33 mouse cellular contexts compared by ENCODE assay signal in genomic region chr16:58696796-58697195, GRCm38 (mm10). TPM values are rescaled to one million over a fixed set of nuclear protein-coding genes. Genes with fewer than 3 reads are reported as not detected.
DNase-seq lines count a peak whose midpoint lies in the region; ATAC-seq and TF ChIP-seq lines count a peak whose summit lies in the region.
"Had no signal": no experiment of that assay in that cellular context is flagged by ENCODE, and none has a peak within 500 bp of the region (broad histone marks: within the 10 kb centered on the region; RNA-seq: fewer than 3 reads in every experiment).

No protein-coding gene starts in this region.

- no peaks in the 10 kb centered on the region for H3K27me3 ChIP-seq in CH12.LX (replicated peaks)
- H3K27me3 ChIP-seq: heart, embryonic 15.5 days; hindbrain, embryonic 13.5 days had no signal

- H3K36me3 ChIP-seq in CH12.LX (replicated peaks in 1 of 2; ENCODE audit: control insufficient read depth in 1 of 2, insufficient read depth in 1 of 2, low read length in 1 of 2), result no peaks in the 10 kb centered on the region
- H3K36me3 ChIP-seq: forebrain, embryonic 10.5 days; G1E; heart, embryonic 15.5 days; hindbrain, embryonic 10.5 days; hindbrain, embryonic 13.5 days had no signal

- H3K9me3 ChIP-seq in CH12.LX (replicated peaks; ENCODE audit: low read length), result no peaks in the 10 kb centered on the region
- H3K9me3 ChIP-seq: forebrain, embryonic 10.5 days; G1E; heart, embryonic 15.5 days; hindbrain, embryonic 10.5 days; hindbrain, embryonic 13.5 days had no signal

- H3K4me2 ChIP-seq in CH12.LX (ENCODE audit: insufficient read depth, low read depth, poor library complexity, severe bottlenecking), result peak overlapping the region; percentile 93
- H3K4me2 ChIP-seq: heart, embryonic 11.5 days; heart, embryonic 15.5 days; hindbrain, embryonic 13.5 days had no signal

- DNase-seq in 3T3-L1 (ENCODE audit: low read depth, low spot score), result peak; percentile 74
- peak; percentile 38 for DNase-seq in CD4-positive helper T cell, adult 2 months (ENCODE audit: low read depth, low spot score)
- peak; percentile 95 for DNase-seq in CH12.LX (ENCODE audit: extremely low read depth)
- no peak for DNase-seq in ovary, postnatal 14 days (ENCODE audit: low spot score)
- DNase-seq in right cerebral cortex, adult 18-20 months, result no peak
- DNase-seq in adrenal gland, adult 18-20 months (ENCODE audit: low spot score in 2 of 2), result no peak
- DNase-seq: adrenal gland, adult 8-10 months; adrenal gland, postnatal 25 days; cerebellum, adult 18-20 months; cerebellum, adult 9-10 months; cerebellum, postnatal 14 days; gastrocnemius, postnatal 10 days; gastrocnemius, postnatal 36 days; heart, postnatal 10 days; heart, postnatal 36 days; kidney, adult 2 months had no signal

- H3K4me1 ChIP-seq in CH12.LX (ENCODE audit: control insufficient read depth in 1 of 2, insufficient read depth in 2 of 2), result peaks cover 10 to 48% of the 10 kb centered on the region in 2 experiments
- H3K4me1 ChIP-seq: forebrain, embryonic 10.5 days; heart, embryonic 15.5 days; hindbrain, embryonic 10.5 days; hindbrain, embryonic 13.5 days had no signal

- ATAC-seq in inflammation-experienced regulatory T-cells, adult 6 months, result peak; percentile 42
- ATAC-seq: forebrain, embryonic 14.5 days; hindbrain, embryonic 16.5 days; intestine, postnatal 0 days; Patski had no signal

- H3K27ac ChIP-seq in CH12.LX (ENCODE audit: insufficient read depth, low read depth), result peak overlapping the region; percentile 84
- H3K27ac ChIP-seq: forebrain, embryonic 10.5 days; heart, embryonic 15.5 days; hindbrain, embryonic 10.5 days; hindbrain, embryonic 13.5 days had no signal

- H3K79me2 ChIP-seq in CH12.LX (replicated peaks; ENCODE audit: control insufficient read depth, extremely low read depth, insufficient read depth, poor library complexity, severe bottlenecking), result no peaks in the 10 kb centered on the region; the same call in 1 of the 2 replicates

- no peak; the same call in 1 of the 2 replicates for TF ChIP-seq POLR2A in CH12.LX (IDR thresholded peaks at IDR 0.05; ENCODE audit: low read depth, low read length)

- TF ChIP-seq RAD21 in CH12.LX (IDR thresholded peaks at IDR 0.05; ENCODE audit: low read depth, low read length), result peak; percentile 18

- TF ChIP-seq CTCF in CH12.LX (conservative IDR thresholded peaks at IDR 0.05 in 1 of 2, IDR thresholded peaks at IDR 0.05 in 1 of 2; ENCODE audit: low read depth in 2 of 2, low read length in 2 of 2), result no peak

- TF ChIP-seq EP300 in CH12.LX (IDR thresholded peaks at IDR 0.05; ENCODE audit: low read length), result peak; percentile 100

- in situ Hi-C loops in CH12.LX (cut with MboI; ENCODE audit: low pct_ligation_motif_present, low pct_unique_long_range_greater_than_20kb, low sequenced_read_pairs), result no loop called here

- peak overlapping the region in 1 of 3 experiments; percentile 0 for H3K4me3 ChIP-seq in CH12.LX (replicated peaks in 1 of 3; ENCODE audit: low read depth in 2 of 3, low read length in 2 of 3, poor library complexity in 1 of 3)
- H3K4me3 ChIP-seq: forebrain, embryonic 10.5 days; heart, embryonic 15.5 days; hindbrain, embryonic 10.5 days; hindbrain, embryonic 13.5 days had no signal

- H3K9ac ChIP-seq in CH12.LX (ENCODE audit: insufficient read depth, low read depth), result peak overlapping the region; percentile 65
- H3K9ac ChIP-seq: heart, embryonic 15.5 days; hindbrain, embryonic 13.5 days had no signal

- dilution Hi-C loops in CH12.LX (cut with MboI; ENCODE audit: extremely low pct_ligation_motif_present, extremely low pct_unique_long_range_greater_than_20kb, low sequenced_read_pairs), result no loop called here

TF ChIP-seq in CH12.LX, 34 proteins besides CTCF, POLR2A, EP300 and RAD21:
- TF ChIP-seq E2F4 (IDR thresholded peaks at IDR 0.05; ENCODE audit: insufficient replicate concordance, low read depth, low read length) (no peak), UBTF (IDR thresholded peaks at IDR 0.05; ENCODE audit: low read depth, low read length) (no peak), GABPA (IDR thresholded peaks at IDR 0.05; ENCODE audit: insufficient replicate concordance, low read depth, low read length) (no peak), MYC (IDR thresholded peaks at IDR 0.05; ENCODE audit: low read depth, low read length) (peak; percentile 99), POLR2AphosphoS2 (IDR thresholded peaks at IDR 0.05; ENCODE audit: low read depth, low read length) (no peak), ZC3H11A (IDR thresholded peaks at IDR 0.05; ENCODE audit: low read depth, low read length) (no peak), IRF4 (IDR thresholded peaks at IDR 0.05; ENCODE audit: low read depth, low read length) (peak; percentile 100), SMC3 (IDR thresholded peaks at IDR 0.05; ENCODE audit: low read depth, low read length) (peak; percentile 11; the same call in 1 of the 2 replicates), ETS1 (conservative IDR thresholded peaks at IDR 0.05; ENCODE audit: low read depth, low read length) (peak; percentile 99), MAFK (IDR thresholded peaks at IDR 0.05; ENCODE audit: insufficient replicate concordance, low read length) (peak; percentile 81), MAZ (IDR thresholded peaks at IDR 0.05; ENCODE audit: low read depth, low read length) (peak; percentile 98), SIN3A (IDR thresholded peaks at IDR 0.05; ENCODE audit: low read length) (peak; percentile 91; the same call in 1 of the 2 replicates), JUN (IDR thresholded peaks at IDR 0.05; ENCODE audit: insufficient read depth, low read depth, low read length) (peak; percentile 99), USF1 (IDR thresholded peaks at IDR 0.05; ENCODE audit: low read depth, low read length) (no peak), TCF12 (IDR thresholded peaks at IDR 0.05; ENCODE audit: low read depth, low read length) (peak; percentile 100), TBP (conservative IDR thresholded peaks at IDR 0.05; ENCODE audit: low read depth, low read length) (peak; percentile 55; the same call in 1 of the 2 replicates), ZNF384 (IDR thresholded peaks at IDR 0.05; ENCODE audit: low read depth, low read length) (peak; percentile 51; the same call in 1 of the 2 replicates), BHLHE40 (IDR thresholded peaks at IDR 0.05; ENCODE audit: low read depth, low read length) (peak; percentile 96), HCFC1 (IDR thresholded peaks at IDR 0.05; ENCODE audit: low read depth, low read length) (peak; percentile 34; the same call in 1 of the 2 replicates), RCOR1 (conservative IDR thresholded peaks at IDR 0.05; ENCODE audit: low read depth, low read length) (peak; percentile 99), JUND (conservative IDR thresholded peaks at IDR 0.05; ENCODE audit: low read depth, low read length) (peak; percentile 99), PAX5 (IDR thresholded peaks at IDR 0.05; ENCODE audit: low read length) (no peak), NELFE (IDR thresholded peaks at IDR 0.05; ENCODE audit: low read depth, low read length) (peak; percentile 31; the same call in 1 of the 2 replicates), CHD1 (IDR thresholded peaks at IDR 0.05; ENCODE audit: low read depth, low read length) (0 out of 2 replicates have a peak, but pooled peaks have one; percentile 32), NRF1 (IDR thresholded peaks at IDR 0.05; ENCODE audit: low read depth, low read length) (peak; percentile 41; the same call in 1 of the 2 replicates), MXI1 (IDR thresholded peaks at IDR 0.05; ENCODE audit: low read depth, low read length) (peak; percentile 84), CHD2 (IDR thresholded peaks at IDR 0.05; ENCODE audit: low read length) (peak; percentile 91), ELF1 (IDR thresholded peaks at IDR 0.05; ENCODE audit: low read depth, low read length) (0 out of 2 replicates have a peak, but pooled peaks have one; percentile 17), ZMIZ1 (IDR thresholded peaks at IDR 0.05; ENCODE audit: low read depth, low read length) (peak; percentile 69), MAX (IDR thresholded peaks at IDR 0.05; ENCODE audit: low read length) (peak; percentile 97), KAT2A (IDR thresholded peaks at IDR 0.05; ENCODE audit: insufficient replicate concordance, low read length) (peak; percentile 72; the same call in 1 of the 2 replicates), MEF2A (IDR thresholded peaks at IDR 0.05; ENCODE audit: borderline replicate concordance, low read depth, low read length) (peak; percentile 96), ZKSCAN1 (IDR thresholded peaks at IDR 0.05; ENCODE audit: borderline replicate concordance, low read depth, low read length) (no peak), USF2 (conservative IDR thresholded peaks at IDR 0.05; ENCODE audit: low read depth, low read length) (no peak)

RNA-seq across cellular contexts. Expression of gene Gpr15, which starts 22.1 kb away (rescaled TPM):
- total RNA-seq in CH12.LX (2012; rRNA removed), result 13.8 and 14.5 TPM in 2 replicates
- 8.3 and 8.7 TPM in 2 replicates for total RNA-seq in CH12.LX (2014; rRNA removed)
- 3.9 and 4.7 TPM in 2 replicates for polyA plus RNA-seq in CH12.LX (2012; ENCODE audit: insufficient read length, low read depth)
- 10 to 100 TPM; 25.1 to 29.8 (median 28.5) TPM for polyA plus RNA-seq in inflammation-experienced regulatory T-cells, adult 6 months (2017; shearing (Covaris generic))
- not detected for total RNA-seq in adrenal gland, adult 18-20 months (2021)
- total RNA-seq: adrenal gland, adult 8-10 months; adrenal gland, postnatal 25 days; gastrocnemius, adult 18-20 months; gastrocnemius, postnatal 10 days; gastrocnemius, postnatal 36 days; heart, adult 8-10 months; heart, postnatal 10 days; heart, postnatal 36 days had no signal
- polyA plus RNA-seq: embryonic facial prominence, embryonic 11.5 days; embryonic facial prominence, embryonic 14.5 days; forebrain, embryonic 10.5 days; forebrain, embryonic 14.5 days; G1E; heart, embryonic 11.5 days; heart, embryonic 15.5 days; hindbrain, embryonic 10.5 days; hindbrain, embryonic 13.5 days; hindbrain, embryonic 16.5 days; intestine, embryonic 14.5 days; Patski had no signal

RNA-seq across cellular contexts. Expression of gene Cpox, which starts 26.7 kb away (rescaled TPM):
- total RNA-seq in CH12.LX (2012; rRNA removed) (77.2 and 91.4 TPM in 2 replicates), CH12.LX (2014; rRNA removed) (70.3 and 74.5 TPM in 2 replicates)
- polyA plus RNA-seq in CH12.LX (2012; ENCODE audit: insufficient read length, low read depth), result 72.3 and 75.6 TPM in 2 replicates
- polyA plus RNA-seq in inflammation-experienced regulatory T-cells, adult 6 months (2017; shearing (Covaris generic)), result 10 to 100 TPM; 38.9 to 52.3 (median 41.0) TPM
- 10 to 100 TPM; 11.4 to 14.5 TPM for total RNA-seq in adrenal gland, adult 18-20 months (2021)

RNA-seq across cellular contexts. Expression of gene Cldnd1, which starts 30.9 kb away (rescaled TPM):
- 59.9 and 63.8 TPM in 2 replicates for total RNA-seq in CH12.LX (2012; rRNA removed)
- 78.0 and 78.7 TPM in 2 replicates for total RNA-seq in CH12.LX (2014; rRNA removed)
- polyA plus RNA-seq in CH12.LX (2012; ENCODE audit: insufficient read length, low read depth), result 65.6 and 80.6 TPM in 2 replicates
- polyA plus RNA-seq in inflammation-experienced regulatory T-cells, adult 6 months (2017; shearing (Covaris generic)), result 100 to 1,000 TPM; 231 to 337 (median 232) TPM
- total RNA-seq in adrenal gland, adult 18-20 months (2021), result 10 to 100 TPM; 67.0 to 77.6 TPM

RNA-seq across cellular contexts. Expression of gene E330017A01Rik, which starts 58.3 kb away (rescaled TPM):
- total RNA-seq in CH12.LX (2012; rRNA removed), result 0.17 and 0.21 TPM in 2 replicates
- total RNA-seq in CH12.LX (2014; rRNA removed), result not detected in 2 replicates
- not detected in 2 replicates for polyA plus RNA-seq in CH12.LX (2012; ENCODE audit: insufficient read length, low read depth)
- polyA plus RNA-seq in inflammation-experienced regulatory T-cells, adult 6 months (2017; shearing (Covaris generic)), result not detected
- total RNA-seq in adrenal gland, adult 18-20 months (2021), result not detected
- total RNA-seq: adrenal gland, adult 8-10 months; adrenal gland, postnatal 25 days; gastrocnemius, adult 18-20 months; gastrocnemius, postnatal 10 days; gastrocnemius, postnatal 36 days; granulocyte monocyte progenitor cell, adult 5-6 weeks; heart, adult 8-10 months; heart, postnatal 10 days; heart, postnatal 36 days had no signal
- polyA plus RNA-seq: embryonic facial prominence, embryonic 11.5 days; embryonic facial prominence, embryonic 14.5 days; forebrain, embryonic 10.5 days; forebrain, embryonic 14.5 days; G1E; heart, embryonic 11.5 days; heart, embryonic 15.5 days; hindbrain, embryonic 10.5 days; hindbrain, embryonic 13.5 days; hindbrain, embryonic 16.5 days; intestine, embryonic 14.5 days; intestine, postnatal 0 days; kidney, adult 2 months; Patski had no signal

Comparison
In these comparisons a context has a peak if more than half of its experiments do, and no peak if none do; other contexts are left out.
1. DNase-seq: peak in 3T3-L1 (single experiment), CD4-positive helper T cell, adult 2 months (single experiment) and CH12.LX (single experiment); none in ovary, postnatal 14 days (single experiment), right cerebral cortex, adult 18-20 months (single experiment) and adrenal gland, adult 18-20 months (0 of 2).
2. RNA of gene Gpr15, which starts 22.1 kb away (total RNA-seq): 8.3 to 14.5 TPM in CH12.LX; not detected in adrenal gland, adult 18-20 months; every median in the first group is over 4 times any median in the second.
3. RNA of gene Cpox, which starts 26.7 kb away (total RNA-seq): 70.3 to 91.4 TPM in CH12.LX; 11.4 to 14.5 TPM in adrenal gland, adult 18-20 months; every median in the first group is over 4 times any median in the second.